Mouse (Mus musculus) lung, postnatal 0 days (tissue): ENCODE results near the gene 4921504E06Rik. TPM values are rescaled to one million over a fixed set of nuclear protein-coding genes. Genes with fewer than 3 reads are reported as not detected.

ENCODE experiments used
- ATAC-seq: fragments of 200-750 bp; cut with Nextera tagmentation; 2 replicates; pipeline ENCODE4 v1.8.0; 2017; ENCODE audit warnings: moderate library complexity
- DNase-seq: peaks from one replicate; pipeline ENCODE4 v3.0.0-alpha.2; 2016; ENCODE audit warnings: low spot score
- H3K27ac ChIP-seq: fragments of 300-500 bp; sonication (generic); 2 replicates; pipeline ENCODE4 v1.5.1; 2014; ENCODE audit warnings: antibody characterized with exemption, mild to moderate bottlenecking, low read length, mixed read lengths
- H3K27me3 ChIP-seq: fragments of 300-500 bp; sonication (generic); replicated peaks from 2 replicates; pipeline ENCODE4 v1.6.1; 2014; ENCODE audit warnings: low read length, mixed read lengths; ENCODE audit not compliant: insufficient read depth
- H3K36me3 ChIP-seq: fragments of 300-500 bp; sonication (generic); 2 replicates; pipeline ENCODE4 v1.6.1; 2014; ENCODE audit warnings: low read length, mixed read lengths; ENCODE audit not compliant: insufficient read depth
- H3K4me1 ChIP-seq: fragments of 300-500 bp; sonication (generic); 2 replicates; pipeline ENCODE4 v1.6.1; 2014; ENCODE audit warnings: antibody characterized with exemption, low read depth, low read length, mixed read lengths; ENCODE audit not compliant: insufficient read depth
- H3K4me2 ChIP-seq: fragments of 300-500 bp; sonication (generic); replicated peaks from 2 replicates; pipeline ENCODE4 v1.6.1; 2014; ENCODE audit warnings: low read depth, mild to moderate bottlenecking, low read length, moderate library complexity, mixed read lengths
- H3K4me3 ChIP-seq: fragments of 300-500 bp; sonication (generic); 2 replicates; pipeline ENCODE4 v1.5.1; 2014; ENCODE audit warnings: low read depth, low read length
- H3K9ac ChIP-seq: fragments of 300-500 bp; sonication (generic); replicated peaks from 2 replicates; pipeline ENCODE4 v1.6.1; 2014; ENCODE audit warnings: low read depth, mild to moderate bottlenecking
- H3K9me3 ChIP-seq: fragments of 300-500 bp; sonication (generic); 2 replicates; pipeline ENCODE4 v1.6.1; 2016; ENCODE audit warnings: low read length, mixed read lengths
- CTCF ChIP-seq: IDR thresholded peaks from 2 replicates; pipeline ENCODE4 v1.5.1; 2016; ENCODE audit warnings: antibody characterized with exemption, mild to moderate bottlenecking
- EP300 ChIP-seq: IDR thresholded peaks from 2 replicates; pipeline ENCODE4 v1.6.1; 2016; ENCODE audit warnings: antibody characterized with exemption, mild to moderate bottlenecking, control low read depth
- WGBS: fragments of 180-500 bp; shearing (Covaris S2); extraction: QIAGEN DNeasy Blood & Tissue Kit; methylation state at CpG from one replicate; pipeline ENCODE4 v1.1.7; 2014; 5-methylcytosine and 5-hydroxymethylcytosine counted together
- polyA plus RNA-seq: library from polyadenylated mRNA; unstranded; fragments of >200 nt; fragmentation: Nextera tagmentation; extraction: Ambion mirVana; gene quantifications from 2 replicates; pipeline ENCODE4 v1.2.1, GENCODE M21; 2015

The 4921504E06Rik gene
- polyA plus RNA-seq, 1 experiment from 2014 or later, result 0.13 TPM

DNA sequence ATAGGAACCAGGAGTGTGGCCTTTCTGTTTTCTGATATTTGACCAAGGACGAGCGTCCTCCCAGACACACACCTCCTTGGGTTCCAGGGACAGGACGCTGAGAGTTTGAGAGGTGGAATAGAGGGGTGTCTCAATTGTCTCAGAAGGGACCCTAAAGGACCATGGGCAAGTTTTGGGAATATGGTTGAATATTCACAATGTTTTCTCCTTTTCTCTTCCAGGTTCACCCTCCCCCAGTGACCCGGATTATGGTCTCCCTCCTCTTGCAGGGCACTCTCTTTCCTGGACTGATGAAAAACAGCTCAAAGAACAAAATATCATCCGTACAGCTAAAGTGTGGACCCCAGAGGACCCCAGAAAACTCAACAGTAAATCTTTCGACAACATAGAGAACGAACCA is 107.0 kb downstream of the 4921504E06Rik start:
- Histone ChIP-seq H3K4me1 (no peaks in the 10 kb centered on the region), H3K36me3 (no peaks in the 10 kb centered on the region), H3K27me3 (peaks cover 42% of the 10 kb centered on the region), H3K9me3 (no peaks in the 10 kb centered on the region), H3K27ac (no peak overlapping the region), H3K4me3 (no peak overlapping the region), H3K9ac (no peak overlapping the region), H3K4me2 (no peak overlapping the region)
- no peak for ATAC-seq
- 8% methylated on average over 7 of the region's 7 CpGs for WGBS
- TF ChIP-seq CTCF, result no peak
- TF ChIP-seq EP300, result no peak
- DNase-seq, result no peak

DNA sequence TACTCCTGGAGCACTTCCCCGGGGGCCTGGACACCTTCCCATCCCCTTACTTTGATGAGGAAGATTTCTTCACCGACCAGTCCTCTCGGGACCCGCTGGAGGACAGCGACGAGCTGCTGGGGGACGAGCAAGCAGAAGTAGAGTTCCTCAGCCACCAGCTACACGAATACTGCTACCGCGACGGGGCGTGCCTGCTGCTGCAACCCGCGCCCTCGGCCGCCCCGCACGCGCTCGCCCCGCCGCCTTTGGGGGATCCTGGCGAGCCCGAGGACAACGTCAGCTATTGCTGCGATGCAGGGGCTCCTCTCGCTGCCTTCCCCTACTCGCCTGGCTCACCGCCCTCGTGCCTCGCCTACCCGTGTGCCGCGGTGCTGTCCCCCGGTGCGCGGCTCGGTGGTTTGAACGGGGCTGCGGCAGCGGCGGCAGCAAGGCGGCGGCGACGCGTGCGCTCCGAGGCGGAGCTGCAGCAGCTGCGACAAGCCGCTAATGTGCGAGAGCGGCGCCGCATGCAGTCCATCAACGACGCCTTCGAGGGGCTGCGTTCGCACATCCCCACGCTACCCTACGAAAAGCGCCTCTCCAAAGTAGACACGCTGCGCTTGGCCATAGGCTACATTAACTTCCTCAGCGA is 107.7 kb downstream of the 4921504E06Rik start:
- ATAC-seq, result no peak
- H3K36me3 ChIP-seq, result no peaks in the 10 kb centered on the region
- no peak for DNase-seq
- peak overlapping the region; percentile 14; the same call in 1 of the 2 replicates for H3K4me2 ChIP-seq
- H3K4me1 ChIP-seq, result no peaks in the 10 kb centered on the region
- H3K9ac ChIP-seq, result no peak overlapping the region
- peaks cover 40% of the 10 kb centered on the region for H3K27me3 ChIP-seq
- no peak for TF ChIP-seq CTCF
- H3K9me3 ChIP-seq, result no peaks in the 10 kb centered on the region
- no peak overlapping the region for H3K27ac ChIP-seq
- 0 out of 2 replicates have a peak overlapping the region, but pooled peaks have one; percentile 2 for H3K4me3 ChIP-seq
- WGBS, result 2% methylated on average over 59 of the region's 67 CpGs

DNA sequence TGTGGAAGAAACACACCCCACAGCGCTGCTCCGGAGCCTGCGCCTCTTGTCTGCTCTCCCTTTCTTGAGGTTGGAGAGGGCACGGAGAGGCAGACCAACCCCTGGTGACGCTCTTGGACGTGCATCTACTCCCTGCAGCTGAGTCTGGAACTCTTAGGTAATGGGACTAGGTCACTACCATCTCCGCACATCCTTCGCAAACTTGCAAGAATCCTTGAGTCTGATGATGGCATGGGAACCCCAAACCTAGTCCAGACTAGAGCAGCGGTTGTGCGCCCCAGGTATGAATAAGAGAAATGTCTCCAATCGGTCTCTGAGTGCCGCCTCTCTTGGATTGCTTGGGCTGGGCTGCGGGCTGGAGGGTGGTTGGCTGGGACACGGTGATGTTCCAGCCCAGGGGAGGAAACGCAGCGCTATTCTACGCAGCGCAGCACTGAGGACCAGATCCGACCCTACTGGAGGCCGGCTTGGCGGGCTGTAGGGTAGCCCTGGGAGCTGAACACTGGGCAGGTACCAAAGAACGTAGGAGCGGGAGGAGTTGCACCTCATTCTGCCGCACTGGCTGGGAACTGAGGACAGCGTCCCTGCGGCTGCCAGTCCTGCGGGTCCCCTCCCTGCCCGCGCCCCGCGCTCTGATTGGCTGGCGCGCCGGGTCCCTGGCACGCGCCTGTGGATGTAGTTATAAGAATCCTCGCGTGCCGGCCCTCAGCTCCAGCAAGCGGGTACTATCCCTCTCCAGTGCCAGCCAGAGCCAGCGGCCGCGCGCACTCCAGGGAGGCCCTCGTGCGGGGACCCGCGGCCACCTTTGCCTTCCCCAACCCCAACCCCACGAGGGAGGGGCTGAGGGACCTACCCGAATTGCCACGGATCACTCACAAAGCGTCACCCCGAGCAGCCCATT is 108.5 kb downstream of the 4921504E06Rik start, which contains the start of gene Ptf1a:
Gene Ptf1a (plus strand): TSS at position 733 of the 901 bp plus-strand sequence.
- no peaks in the 10 kb centered on the region for H3K36me3 ChIP-seq
- H3K27me3 ChIP-seq, result peaks cover 34% of the 10 kb centered on the region
- no peaks in the 10 kb centered on the region for H3K9me3 ChIP-seq
- WGBS, result 2% methylated on average over 52 of the region's 53 CpGs
- peak within 1 kb of the TSS; percentile 14; the same call in 1 of the 2 replicates for H3K4me2 ChIP-seq
- no peak; the same call in 1 of the 2 replicates for ATAC-seq
- H3K27ac ChIP-seq, result no peak within 1 kb of the TSS
- H3K9ac ChIP-seq, result no peak within 1 kb of the TSS
- no peaks in the 10 kb centered on the region for H3K4me1 ChIP-seq
- TF ChIP-seq CTCF (no peak), EP300 (no peak)
- no peak for DNase-seq
- H3K4me3 ChIP-seq, result 0 out of 2 replicates have a peak within 1 kb of the TSS, but pooled peaks have one; percentile 2

DNA sequence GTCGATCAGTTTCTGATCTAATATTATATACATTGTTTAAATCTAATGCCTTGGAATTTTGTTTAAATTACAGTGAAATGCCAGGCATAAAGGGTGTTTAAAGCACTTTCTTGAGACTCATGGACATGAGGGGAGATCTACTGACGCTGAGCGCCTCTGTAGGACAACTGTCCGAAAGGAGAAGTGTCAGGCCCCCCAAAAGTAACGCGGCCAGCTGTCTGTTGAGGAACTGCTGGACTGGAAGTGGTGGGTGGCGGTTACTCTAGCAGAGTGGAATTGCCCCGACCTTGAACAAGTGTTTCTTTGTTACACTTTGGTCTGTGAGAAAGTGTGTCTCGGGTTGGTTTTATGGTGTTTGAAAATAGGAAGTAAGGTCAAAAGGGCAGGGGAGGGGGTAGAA is 109.4 kb downstream of the 4921504E06Rik start:
- Histone ChIP-seq H3K36me3 (no peaks in the 10 kb centered on the region), H3K9me3 (no peaks in the 10 kb centered on the region), H3K9ac (no peak overlapping the region), H3K4me2 (no peak overlapping the region), H3K4me1 (no peaks in the 10 kb centered on the region), H3K27me3 (peaks cover 33% of the 10 kb centered on the region), H3K4me3 (no peak overlapping the region), H3K27ac (no peak overlapping the region)
- no peak for ATAC-seq
- no peak for DNase-seq
- TF ChIP-seq EP300, result no peak
- no peak for TF ChIP-seq CTCF
- WGBS, result 2% methylated on average over 9 of the region's 9 CpGs

DNA sequence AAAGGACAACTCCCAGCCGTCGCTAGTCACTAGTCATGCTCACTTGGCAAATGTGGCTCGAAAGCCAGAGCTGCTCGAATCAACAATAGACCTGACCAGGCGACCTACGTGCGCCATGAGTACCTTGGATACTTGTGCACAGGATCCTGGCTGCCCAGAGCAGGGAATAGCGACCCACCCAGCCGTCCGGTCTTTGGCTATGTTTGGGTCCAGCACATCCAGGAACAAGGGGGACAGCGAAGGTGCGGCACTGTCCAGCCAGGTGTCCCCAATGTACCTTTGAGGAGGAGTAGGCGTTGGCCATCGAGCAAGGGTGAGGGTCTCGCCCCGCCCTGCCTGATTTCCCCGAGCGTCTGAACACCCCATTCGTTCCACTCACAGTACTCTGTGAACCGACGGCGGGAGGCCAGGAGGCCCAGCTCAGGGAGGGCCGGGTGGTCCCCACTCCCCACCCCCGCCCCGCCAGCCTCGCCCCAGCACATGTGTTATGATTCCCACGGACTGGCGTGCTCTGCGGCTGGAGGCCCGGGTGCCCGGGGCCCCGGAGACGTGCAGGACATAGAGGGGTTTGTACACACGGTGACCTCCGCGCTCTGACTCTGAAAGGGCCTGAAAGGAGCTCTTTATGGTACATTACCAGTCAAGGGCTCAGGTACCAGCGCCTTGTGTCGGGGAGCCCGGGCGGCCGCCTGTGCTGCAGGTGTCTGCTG is 121.9 kb downstream of the 4921504E06Rik start:
- no peak for ATAC-seq
- 4% methylated on average over 37 of the region's 41 CpGs for WGBS
- DNase-seq, result no peak
- Histone ChIP-seq H3K27ac (no peak overlapping the region), H3K4me1 (no peaks in the 10 kb centered on the region), H3K9ac (no peak overlapping the region), H3K4me2 (no peak overlapping the region), H3K9me3 (no peaks in the 10 kb centered on the region), H3K36me3 (no peaks in the 10 kb centered on the region), H3K27me3 (peaks cover 41% of the 10 kb centered on the region), H3K4me3 (no peak overlapping the region)
- TF ChIP-seq EP300, result no peak
- TF ChIP-seq CTCF, result no peak

DNA sequence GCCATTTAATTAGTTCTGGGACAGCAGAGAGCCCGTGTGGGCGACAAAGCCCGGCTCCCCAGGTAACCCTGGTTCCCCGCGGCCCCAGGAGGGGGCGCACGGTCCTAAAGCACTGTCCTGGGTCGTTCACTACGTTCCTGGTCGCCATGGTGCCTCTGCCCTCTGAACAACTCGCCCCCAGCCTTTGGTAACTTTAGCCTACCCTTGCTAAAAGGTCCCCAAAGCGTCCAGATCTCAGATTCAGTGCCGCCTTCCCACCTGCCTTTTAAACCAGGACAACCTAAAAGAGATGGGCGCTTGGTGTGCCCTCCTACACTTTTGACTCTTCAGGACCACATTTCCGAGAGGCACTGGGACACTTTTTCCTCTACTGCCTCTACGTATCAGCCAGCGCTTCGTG is 122.5 kb downstream of the 4921504E06Rik start:
- Histone ChIP-seq H3K4me2 (no peak overlapping the region), H3K27me3 (peaks cover 41% of the 10 kb centered on the region), H3K9me3 (no peaks in the 10 kb centered on the region), H3K36me3 (no peaks in the 10 kb centered on the region), H3K4me1 (no peaks in the 10 kb centered on the region), H3K9ac (no peak overlapping the region), H3K4me3 (no peak overlapping the region), H3K27ac (no peak overlapping the region)
- no peak for TF ChIP-seq EP300
- peak; percentile 32 for TF ChIP-seq CTCF
- ATAC-seq, result no peak
- WGBS, result 2% methylated on average over 17 of the region's 18 CpGs
- no peak for DNase-seq
